Mouse (Mus musculus): Measurements from ENCODE around the gene Snf8. TPM values are rescaled to one million over a fixed set of nuclear protein-coding genes. Genes with fewer than 3 reads are reported as not detected.

The Snf8 gene
- polyA plus RNA-seq (2016; fragmentation: Nextera tagmentation; extraction: Ambion mirVana): 88.3 and 102 TPM in 2 replicates

DNA sequence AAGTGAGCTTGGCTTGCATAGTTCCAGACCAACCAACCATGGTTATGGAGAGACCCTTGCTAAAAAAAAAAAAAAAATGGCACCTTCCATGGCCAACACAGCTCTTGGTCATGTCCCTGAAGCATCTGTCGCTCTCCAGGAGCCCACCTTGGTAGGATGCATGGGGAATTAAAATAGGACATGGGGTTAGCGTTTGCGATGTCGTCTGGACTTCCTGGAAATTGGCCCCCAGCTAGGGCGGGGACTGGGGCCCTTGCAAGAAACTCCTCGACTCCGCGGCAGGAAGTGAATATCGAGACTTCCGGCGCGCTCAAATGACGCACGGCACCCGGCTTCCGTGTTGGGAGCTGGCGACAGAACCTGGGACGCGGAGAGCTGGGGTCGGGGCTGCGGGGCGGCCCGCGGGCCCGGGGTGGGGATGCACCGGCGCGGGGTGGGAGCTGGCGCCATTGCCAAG lies at the start of gene Snf8:
TSS of gene Snf8 (plus strand) at position 290 of the 457 bp plus-strand sequence.
- H3K27ac ChIP-seq: peak within 1 kb of the TSS; percentile 91
- H3K4me3 ChIP-seq: peak within 1 kb of the TSS; percentile 91
- no peaks in the 10 kb centered on the region for H3K27me3 ChIP-seq (ENCODE audit: insufficient read depth, poor library complexity, severe bottlenecking)
- H3K9me3 ChIP-seq: no peaks in the 10 kb centered on the region
- under 1% methylated on average over 29 of the region's 29 CpGs for WGBS
- peaks cover 11% of the 10 kb centered on the region for H3K4me1 ChIP-seq
- peaks cover 14% of the 10 kb centered on the region for H3K36me3 ChIP-seq
- DNase-seq (ENCODE audit: low spot score): peak; percentile 97

DNA sequence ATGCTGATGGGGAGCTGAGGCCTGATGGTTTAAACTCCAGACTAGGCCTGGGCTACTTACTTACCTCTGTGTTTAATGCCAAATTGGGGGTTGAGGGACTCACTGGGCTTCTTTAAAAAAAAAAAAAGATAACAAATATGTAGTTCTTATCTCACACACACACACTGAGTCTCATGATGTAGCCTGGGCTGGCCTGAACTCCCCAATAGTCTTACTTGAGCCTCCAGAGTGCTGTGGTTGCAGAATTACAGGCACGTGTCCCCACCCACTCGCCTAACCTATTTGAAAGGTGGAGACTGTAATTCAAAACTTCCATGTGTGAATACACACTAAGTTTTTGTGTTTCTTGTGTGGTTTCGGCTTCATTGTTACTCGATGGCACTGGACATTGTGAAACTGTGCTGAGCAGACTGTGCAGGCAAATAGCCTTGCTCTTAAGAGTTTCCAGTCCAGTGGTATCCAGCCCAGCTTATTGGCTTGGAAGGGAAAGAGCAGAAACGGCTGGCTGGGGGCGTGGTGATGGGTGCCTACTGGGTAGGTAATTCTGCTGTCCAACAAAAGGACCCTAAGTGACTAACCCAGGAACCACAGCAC lies 46.7 kb upstream of the Snf8 start:
- Histone ChIP-seq H3K27me3 (ENCODE audit: insufficient read depth, poor library complexity, severe bottlenecking) (no peaks in the 10 kb centered on the region), H3K4me3 (no peak overlapping the region), H3K4me1 (peaks cover 74% of the 10 kb centered on the region), H3K9me3 (no peaks in the 10 kb centered on the region), H3K27ac (peak overlapping the region; percentile 56; the same call in 1 of the 2 replicates), H3K36me3 (peaks cover 13% of the 10 kb centered on the region)
- DNase-seq (ENCODE audit: low spot score): no peak
- 73% methylated on average over 6 of the region's 6 CpGs for WGBS

DNA sequence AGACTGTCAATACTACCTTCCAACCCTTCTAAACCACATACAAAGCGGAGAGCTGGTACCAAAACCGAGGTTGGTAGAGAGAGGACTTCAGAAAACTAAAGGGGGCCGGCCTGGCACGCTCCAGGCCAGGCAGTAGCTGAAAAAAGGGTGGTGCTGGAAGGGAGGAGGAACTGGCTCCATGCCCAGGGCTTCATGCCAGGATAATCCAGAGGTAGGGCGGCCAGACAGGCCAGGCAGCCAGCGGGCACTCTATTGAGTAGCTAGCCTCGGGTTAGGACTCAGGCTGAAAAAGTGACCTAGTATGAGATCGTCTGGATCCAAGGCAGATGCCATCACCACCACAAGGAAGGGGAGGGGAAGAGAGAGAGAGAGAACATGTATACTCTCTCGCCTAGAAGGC lies 46.2 kb upstream of the Snf8 start:
- Histone ChIP-seq H3K36me3 (peaks cover 13% of the 10 kb centered on the region), H3K27ac (peak overlapping the region; percentile 56), H3K4me1 (peaks cover 74% of the 10 kb centered on the region), H3K27me3 (ENCODE audit: insufficient read depth, poor library complexity, severe bottlenecking) (no peaks in the 10 kb centered on the region), H3K9me3 (no peaks in the 10 kb centered on the region), H3K4me3 (no peak overlapping the region)
- WGBS: 69% methylated on average over 9 of the region's 9 CpGs
- no peak for DNase-seq (ENCODE audit: low spot score)

GRCm38 (mm10) chr11:95989864-95990263 lies 44.8 kb upstream of the Snf8 start:
- Histone ChIP-seq H3K9me3 (0 out of 2 replicates have a peak, but pooled peaks cover 4% of the 10 kb centered on the region), H3K4me1 (peaks cover 76% of the 10 kb centered on the region), H3K27ac (peak overlapping the region; percentile 95), H3K4me3 (peak overlapping the region; percentile 62), H3K27me3 (ENCODE audit: insufficient read depth, poor library complexity, severe bottlenecking) (no peaks in the 10 kb centered on the region), H3K36me3 (peaks cover 25% of the 10 kb centered on the region)
- no peak for DNase-seq (ENCODE audit: low spot score)
- 57% methylated on average over 8 of the region's 8 CpGs for WGBS

- H3K4me1 ChIP-seq: peaks cover 75% of the 10 kb centered on the region
- peak overlapping the region; percentile 95 for H3K27ac ChIP-seq
- no peak for DNase-seq (ENCODE audit: low spot score)
- peaks cover 31% of the 10 kb centered on the region for H3K36me3 ChIP-seq
- H3K9me3 ChIP-seq: 0 out of 2 replicates have a peak, but pooled peaks cover 4% of the 10 kb centered on the region
- H3K4me3 ChIP-seq: peak overlapping the region; percentile 62
- WGBS: 42% methylated on average over 4 of the region's 4 CpGs
- no peaks in the 10 kb centered on the region for H3K27me3 ChIP-seq (ENCODE audit: insufficient read depth, poor library complexity, severe bottlenecking)
These were observed 44.3 kb upstream of the Snf8 start for GRCm38 (mm10) chr11:95990431-95990830.

DNA sequence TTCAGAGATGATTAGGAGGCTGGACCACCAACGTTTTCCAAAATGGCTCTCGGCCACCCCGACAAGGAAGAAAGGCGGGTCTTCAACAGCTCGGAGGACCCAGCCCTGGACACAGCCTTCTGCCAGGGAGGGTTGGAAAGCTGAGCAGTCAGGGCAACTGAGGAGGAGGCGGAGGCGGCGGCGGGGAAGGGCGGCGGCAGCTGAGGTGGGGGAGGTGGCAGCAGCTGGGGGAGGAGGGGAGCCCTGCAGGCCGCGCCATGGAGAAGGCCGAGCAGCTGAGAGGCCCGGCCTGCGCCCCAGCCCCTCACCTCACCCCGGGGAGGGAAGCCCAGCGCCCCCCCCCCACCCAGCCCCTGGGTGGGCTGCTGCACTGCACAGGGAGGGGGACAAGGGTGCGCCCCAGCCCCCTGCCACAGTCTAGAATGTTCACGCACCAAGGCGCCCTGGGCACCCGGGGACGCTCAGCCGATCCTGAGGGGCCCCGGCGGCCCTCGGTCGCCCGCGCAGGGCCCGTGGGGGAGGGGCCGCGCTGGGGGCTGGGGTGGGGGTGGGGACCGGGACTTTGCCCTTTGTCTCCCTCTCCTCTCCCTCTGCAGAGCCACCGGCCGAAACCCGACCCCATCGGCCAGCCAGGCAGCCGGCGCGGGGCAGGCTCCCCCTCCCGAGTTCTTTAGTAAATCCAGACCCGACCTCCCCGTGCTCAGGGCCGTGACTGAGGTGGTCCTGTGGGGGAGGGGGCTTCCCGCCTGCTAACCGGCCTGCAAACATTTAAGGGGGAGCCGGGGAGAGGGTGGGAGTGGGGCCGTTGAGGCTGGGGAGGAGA lies 43.6 kb upstream of the Snf8 start:
- H3K9me3 ChIP-seq: 0 out of 2 replicates have a peak, but pooled peaks cover 4% of the 10 kb centered on the region
- peak overlapping the region; percentile 62 for H3K4me3 ChIP-seq
- H3K4me1 ChIP-seq: peaks cover 75% of the 10 kb centered on the region
- H3K27me3 ChIP-seq (ENCODE audit: insufficient read depth, poor library complexity, severe bottlenecking): no peaks in the 10 kb centered on the region
- H3K36me3 ChIP-seq: peaks cover 36% of the 10 kb centered on the region
- peak overlapping the region; percentile 95 for H3K27ac ChIP-seq
- DNase-seq (ENCODE audit: low spot score): peak; percentile 92
- 2% methylated on average over 35 of the region's 49 CpGs for WGBS

DNA sequence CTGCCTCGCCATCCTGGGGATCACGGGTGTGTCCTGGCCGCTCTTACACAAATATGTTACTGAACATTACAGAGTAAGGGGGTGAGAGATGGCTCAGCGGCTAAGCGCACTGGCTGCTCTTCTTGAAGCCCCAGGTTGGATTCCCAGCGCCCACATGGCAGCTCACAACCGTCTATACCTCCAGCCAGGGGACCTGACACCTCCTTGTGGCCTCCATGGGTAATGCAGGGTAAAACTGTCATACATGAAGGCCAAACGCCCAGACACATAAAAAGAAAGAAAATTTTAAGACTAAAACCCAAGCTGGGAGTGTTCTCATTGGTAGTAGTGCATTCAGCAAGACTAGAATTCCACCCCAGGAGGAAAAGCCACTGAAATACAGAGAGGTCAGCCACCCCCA lies 40.5 kb upstream of the Snf8 start:
- Histone ChIP-seq H3K27me3 (ENCODE audit: insufficient read depth, poor library complexity, severe bottlenecking) (no peaks in the 10 kb centered on the region), H3K9me3 (0 out of 2 replicates have a peak, but pooled peaks cover 4% of the 10 kb centered on the region), H3K4me3 (peak overlapping the region; percentile 13; the same call in 1 of the 2 replicates), H3K27ac (no peak overlapping the region), H3K36me3 (peaks cover 41% of the 10 kb centered on the region), H3K4me1 (peaks cover 58% of the 10 kb centered on the region)
- DNase-seq (ENCODE audit: low spot score): no peak
- 92% methylated on average over 8 of the region's 8 CpGs for WGBS

DNA sequence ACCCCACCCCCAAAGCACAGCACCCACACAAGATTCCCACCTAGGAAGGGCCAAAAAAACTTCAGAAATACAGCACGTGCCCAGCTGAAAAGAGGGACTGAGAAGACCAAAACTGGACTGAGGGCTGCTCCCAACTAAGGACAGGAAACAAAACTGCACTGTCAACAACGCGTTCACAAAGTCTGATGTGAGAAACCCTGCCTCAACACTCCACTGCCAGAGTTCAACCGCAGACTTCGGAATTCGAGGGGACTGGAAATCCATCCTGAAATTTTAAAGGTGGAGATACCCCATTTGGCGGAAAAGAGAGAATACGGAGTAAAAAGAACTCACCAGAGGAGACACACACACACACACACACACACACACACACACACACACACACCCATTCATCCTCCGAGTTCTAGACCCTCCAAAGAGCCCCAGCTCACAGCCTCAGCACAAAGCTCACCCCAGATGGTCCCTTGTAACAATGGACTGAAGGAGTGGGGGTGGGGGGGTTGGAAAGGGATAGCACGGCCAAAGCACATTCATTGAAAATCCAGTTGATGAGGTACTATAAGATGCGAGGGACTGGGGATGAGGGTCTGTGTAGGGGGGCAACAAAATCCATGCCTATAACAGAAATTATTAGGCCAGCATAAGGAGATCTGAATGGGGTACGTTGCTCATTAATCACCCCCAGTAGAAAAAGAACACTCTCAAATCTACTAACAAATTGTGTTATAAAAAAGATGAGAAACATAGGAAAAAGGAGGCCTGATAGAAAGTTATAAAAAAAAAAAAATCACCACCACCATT lies 31.4 kb upstream of the Snf8 start:
- peak overlapping the region; percentile 98 for H3K27ac ChIP-seq
- 8% methylated on average over 12 of the region's 12 CpGs for WGBS
- H3K27me3 ChIP-seq (ENCODE audit: insufficient read depth, poor library complexity, severe bottlenecking): no peaks in the 10 kb centered on the region
- H3K36me3 ChIP-seq: peaks cover 10% of the 10 kb centered on the region; the same call in 1 of the 2 replicates
- H3K9me3 ChIP-seq: no peaks in the 10 kb centered on the region
- peaks cover 28% of the 10 kb centered on the region for H3K4me1 ChIP-seq
- DNase-seq (ENCODE audit: low spot score): no peak
- peak overlapping the region; percentile 99 for H3K4me3 ChIP-seq

GRCm38 (mm10) chr11:96003969-96004792 lies 30.5 kb upstream of the Snf8 start:
- H3K27ac ChIP-seq: peak overlapping the region; percentile 98

DNA sequence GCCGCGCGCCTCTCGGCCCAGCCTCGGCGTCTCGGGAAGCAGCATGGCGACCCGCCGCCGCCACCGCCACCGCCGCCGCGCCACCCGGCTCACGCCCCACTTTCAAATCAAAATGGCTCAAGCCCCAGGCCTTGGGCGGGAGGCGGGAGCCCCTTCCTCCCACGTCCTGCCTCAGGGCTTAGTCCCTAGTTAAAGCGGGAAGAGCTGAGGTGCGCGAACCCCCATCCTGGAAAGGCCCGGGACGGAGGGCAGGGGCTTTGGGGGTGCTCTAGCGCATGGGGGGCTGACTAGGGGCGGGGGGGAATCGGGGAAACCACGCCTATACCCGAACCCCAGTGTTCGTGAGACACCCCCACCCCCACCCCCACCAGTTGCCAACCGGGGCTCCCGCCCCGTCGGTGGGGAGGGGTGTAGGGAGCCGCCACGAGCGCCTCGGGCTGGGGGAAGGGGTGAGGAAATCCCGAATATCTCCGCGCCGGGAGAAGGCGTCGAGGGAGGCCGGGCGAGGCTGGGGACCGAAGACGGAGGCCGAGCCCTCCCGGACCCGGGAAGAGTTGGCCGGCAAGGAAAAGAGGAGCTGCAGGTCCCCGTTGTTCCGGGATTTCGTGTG lies 29.8 kb upstream of the Snf8 start:
- peak overlapping the region; percentile 98 for H3K27ac ChIP-seq
- H3K9me3 ChIP-seq: no peaks in the 10 kb centered on the region
- DNase-seq (ENCODE audit: low spot score): no peak
- no peaks in the 10 kb centered on the region for H3K27me3 ChIP-seq (ENCODE audit: insufficient read depth, poor library complexity, severe bottlenecking)
- 0 out of 2 replicates have a peak, but pooled peaks cover 3% of the 10 kb centered on the region for H3K36me3 ChIP-seq
- under 1% methylated on average over 57 of the region's 57 CpGs for WGBS
- H3K4me3 ChIP-seq: peak overlapping the region; percentile 99
- peaks cover 25% of the 10 kb centered on the region for H3K4me1 ChIP-seq

More at GRCm38 (mm10) chr11:96003969-96004792, 30.5 kb upstream of the Snf8 start:
- H3K27me3 ChIP-seq (ENCODE audit: insufficient read depth, poor library complexity, severe bottlenecking): no peaks in the 10 kb centered on the region
- WGBS: under 1% methylated on average over 32 of the region's 32 CpGs
- peaks cover 27% of the 10 kb centered on the region for H3K4me1 ChIP-seq
- H3K4me3 ChIP-seq: peak overlapping the region; percentile 99
- no peak for DNase-seq (ENCODE audit: low spot score)
- H3K9me3 ChIP-seq: no peaks in the 10 kb centered on the region
- 0 out of 2 replicates have a peak, but pooled peaks cover 5% of the 10 kb centered on the region for H3K36me3 ChIP-seq

- DNase-seq (ENCODE audit: low spot score): peak; percentile 87
- under 1% methylated on average over 62 of the region's 74 CpGs for WGBS
- H3K4me3 ChIP-seq: peak within 1 kb of the TSS; percentile 99
These were observed 29.0 kb upstream of the Snf8 start, which contains the start of gene Igf2bp1 for GRCm38 (mm10) chr11:96005403-96006271. TSS of gene Igf2bp1 (minus strand) at chr11:96005940.

More at GRCm38 (mm10) chr11:96005403-96006271, 29.0 kb upstream of the Snf8 start, which contains the start of gene Igf2bp1:
- Histone ChIP-seq H3K27me3 (ENCODE audit: insufficient read depth, poor library complexity, severe bottlenecking) (no peaks in the 10 kb centered on the region), H3K27ac (peak within 1 kb of the TSS; percentile 98), H3K4me1 (peaks cover 25% of the 10 kb centered on the region), H3K9me3 (no peaks in the 10 kb centered on the region), H3K36me3 (0 out of 2 replicates have a peak, but pooled peaks cover 3% of the 10 kb centered on the region)

Data from heart, embryonic 10.5 days (tissue).